Mouse (Mus musculus) olfactory bulb, adult 2 months (tissue): ENCODE measurements around the gene Ccnyl1. TPM values are rescaled to one million over a fixed set of nuclear protein-coding genes. Genes with fewer than 3 reads are reported as not detected.

ENCODE experiments used
- H3K27ac ChIP-seq: fragments of 200-500 bp; 2 replicates; pipeline ENCODE4 v1.5.1; 2012; ENCODE audit warnings: low read depth, low read length; ENCODE audit not compliant: insufficient read depth
- H3K4me1 ChIP-seq: fragments of 200-500 bp; 2 replicates; pipeline ENCODE4 v1.6.1; 2012; ENCODE audit warnings: low read length; ENCODE audit not compliant: control insufficient read depth, insufficient read depth
- H3K4me3 ChIP-seq: fragments of 200-500 bp; 2 replicates; pipeline ENCODE4 v1.5.1; 2012; ENCODE audit warnings: mild to moderate bottlenecking, low read depth, low read length, moderate library complexity; ENCODE audit not compliant: insufficient read depth
- CTCF ChIP-seq: fragments of 200-500 bp; IDR thresholded peaks from 2 replicates; pipeline ENCODE4 v1.5.1; 2012; ENCODE audit warnings: low read depth, mild to moderate bottlenecking, low read length, moderate library complexity; ENCODE audit not compliant: insufficient read depth
- POLR2A ChIP-seq: fragments of 200-500 bp; IDR thresholded peaks from 2 replicates; pipeline ENCODE4 v1.6.1; 2012; ENCODE audit warnings: mild to moderate bottlenecking, low read depth, low read length, moderate library complexity; ENCODE audit not compliant: insufficient read depth
- WGBS: fragments of 180-500 bp; shearing (Covaris S2); methylation state at CpG from one replicate; pipeline ENCODE4 v1.1.7; 2018; 5-methylcytosine and 5-hydroxymethylcytosine counted together
- polyA plus RNA-seq: library from polyadenylated mRNA; stranded (reverse); fragments of >200 nt; gene quantifications from 2 replicates; pipeline ENCODE4 v1.2.4, GENCODE M21; 2012; ENCODE audit warnings: low replicate concordance; ENCODE audit not compliant: missing spikeins, insufficient read depth, insufficient read length

Ccnyl1 gene
- polyA plus RNA-seq, 1 experiment: not detected

DNA sequence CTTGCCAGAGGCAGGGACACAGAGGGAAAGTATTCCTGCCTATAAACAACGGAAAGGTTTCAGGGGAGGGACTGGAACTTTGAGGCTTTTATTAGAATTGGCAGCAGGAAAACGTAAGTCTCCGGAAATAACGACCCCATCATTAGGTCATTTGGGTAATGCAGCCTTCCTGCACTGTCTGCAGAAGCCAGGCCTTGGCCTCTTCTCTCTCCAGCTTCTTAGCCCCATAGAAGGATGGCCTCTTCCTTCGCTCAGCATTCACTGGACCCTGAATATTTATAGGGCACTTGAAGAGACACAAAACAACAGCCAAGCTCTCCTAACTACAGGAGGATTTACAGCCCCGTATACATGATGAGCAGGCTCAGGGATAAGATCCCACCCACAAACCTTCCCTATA is 79.9 kb downstream of the Ccnyl1 start:
- 52% methylated on average over 6 of the region's 6 CpGs for WGBS
- H3K27ac ChIP-seq: no peak overlapping the region
- no peak overlapping the region for H3K4me3 ChIP-seq
- no peak for TF ChIP-seq CTCF
- no peak for TF ChIP-seq POLR2A
- H3K4me1 ChIP-seq: no peaks in the 10 kb centered on the region

DNA sequence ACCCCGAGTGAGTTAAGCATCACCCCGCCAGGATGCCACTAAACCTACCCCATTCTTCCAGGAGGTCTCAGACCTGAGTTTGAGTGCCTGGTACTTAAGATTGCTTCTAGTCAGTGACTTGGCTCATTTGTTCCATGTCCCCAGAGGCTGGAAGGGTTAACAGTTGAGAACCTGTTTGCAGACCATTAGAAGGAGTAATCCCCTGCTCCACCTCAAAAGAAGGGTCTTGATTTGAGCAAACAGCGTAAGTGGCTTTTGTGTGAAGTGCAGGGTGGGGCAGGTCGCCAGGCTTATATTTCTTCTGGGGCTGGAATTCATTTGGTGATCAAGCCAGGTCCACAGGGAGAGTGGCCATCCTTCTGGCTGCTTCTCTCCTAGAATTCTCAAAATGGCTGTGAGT is 83.0 kb downstream of the Ccnyl1 start:
- no peak for TF ChIP-seq POLR2A
- no peak for TF ChIP-seq CTCF
- Histone ChIP-seq H3K4me3 (no peak overlapping the region), H3K4me1 (no peaks in the 10 kb centered on the region), H3K27ac (no peak overlapping the region)
- 79% methylated on average over 4 of the region's 4 CpGs for WGBS

Other genes with a start within 250 kb of the Ccnyl1 start
- 112 TPM in 1 of 2 replicates, not detected in the other for gene Creb1, start 157.8 kb upstream of the Ccnyl1 start, polyA plus RNA-seq
- gene Mettl21a, start 73.2 kb upstream of the Ccnyl1 start, polyA plus RNA-seq: not detected in 2 replicates
- gene Fzd5, start 47.3 kb downstream of the Ccnyl1 start, polyA plus RNA-seq: not detected in 2 replicates